Mouse (Mus musculus) midbrain, embryonic 10.5 days (tissue): ENCODE measurements around the gene Zfp639. TPM values are rescaled to one million over a fixed set of nuclear protein-coding genes. Genes with fewer than 3 reads are reported as not detected.
A peak's percentile ranks its signal among the peaks of the same experiment; 100 is the strongest.

Source experiments
- DNase-seq: peaks from one replicate; pipeline ENCODE4 v3.0.0-alpha.2; 2017; ENCODE audit warnings: low spot score
- H3K27ac ChIP-seq: fragments of 300-500 bp; sonication (generic); replicated peaks from 2 replicates; pipeline ENCODE4 v1.5.1; 2016; ENCODE audit warnings: mild to moderate bottlenecking
- H3K27me3 ChIP-seq: fragments of 300-500 bp; sonication (generic); 2 replicates; pipeline ENCODE4 v1.6.1; 2016; ENCODE audit warnings: low read depth, mild to moderate bottlenecking; ENCODE audit not compliant: poor library complexity, severe bottlenecking
- H3K36me3 ChIP-seq: fragments of 300-500 bp; sonication (generic); 2 replicates; pipeline ENCODE4 v1.6.1; 2016; ENCODE audit warnings: mild to moderate bottlenecking, moderate library complexity
- H3K4me1 ChIP-seq: fragments of 300-500 bp; sonication (generic); 2 replicates; pipeline ENCODE4 v1.6.1; 2016
- H3K4me3 ChIP-seq: fragments of 300-500 bp; sonication (generic); 2 replicates; pipeline ENCODE4 v1.5.1; 2016; ENCODE audit warnings: mild to moderate bottlenecking, moderate library complexity
- H3K9me3 ChIP-seq: fragments of 300-500 bp; sonication (generic); replicated peaks from 2 replicates; pipeline ENCODE4 v1.6.1; 2016; ENCODE audit warnings: mild to moderate bottlenecking
- WGBS: fragments of 180-500 bp; shearing (Covaris S2); methylation state at CpG from one replicate; pipeline ENCODE4 v1.1.7; 2016; 5-methylcytosine and 5-hydroxymethylcytosine counted together
- polyA plus RNA-seq: library from polyadenylated mRNA; unstranded; fragments of >200 nt; fragmentation: Nextera tagmentation; extraction: Ambion mirVana; gene quantifications from 2 replicates; pipeline ENCODE4 v1.2.1, GENCODE M21; 2016

The Zfp639 gene
- polyA plus RNA-seq, 1 experiment from 2014 or later: 40.3 TPM

DNA sequence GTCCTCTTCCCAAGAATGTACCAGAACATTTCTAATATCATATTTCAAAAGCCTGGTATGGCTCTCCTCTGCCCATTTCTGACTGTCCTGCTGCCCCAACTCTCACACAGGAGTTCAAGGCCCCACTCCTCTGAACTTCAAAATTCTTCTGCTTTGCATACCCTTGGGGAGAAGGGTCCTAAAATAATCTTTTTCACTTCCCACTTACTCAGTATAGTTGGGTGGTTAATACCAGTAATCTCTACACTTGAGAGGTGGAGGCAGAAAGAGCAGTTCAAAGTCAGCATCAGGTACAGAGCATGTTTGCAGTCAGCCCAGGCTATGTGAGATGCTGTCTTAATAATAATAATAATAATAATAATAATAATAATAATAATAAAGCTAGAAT lies 19.1 kb upstream of the Zfp639 start:
- Histone ChIP-seq H3K27ac (no peak overlapping the region), H3K4me1 (peaks cover 15% of the 10 kb centered on the region), H3K36me3 (no peaks in the 10 kb centered on the region), H3K4me3 (no peak overlapping the region), H3K27me3 (no peaks in the 10 kb centered on the region), H3K9me3 (no peaks in the 10 kb centered on the region)
- DNase-seq: no peak

GRCm38 (mm10) chr3:32492097-32493090 lies 17.7 kb upstream of the Zfp639 start, which contains the start of gene Kcnmb3:
Gene Kcnmb3, minus strand, starts transcription at chr3:32492231.
- Histone ChIP-seq H3K36me3 (no peaks in the 10 kb centered on the region), H3K4me1 (peaks cover 25% of the 10 kb centered on the region), H3K4me3 (no peak within 1 kb of the TSS), H3K9me3 (no peaks in the 10 kb centered on the region), H3K27ac (no peak within 1 kb of the TSS), H3K27me3 (no peaks in the 10 kb centered on the region)
- no peak for DNase-seq
- 78% methylated on average over 11 of the region's 11 CpGs for WGBS

- H3K4me3 ChIP-seq: no peak overlapping the region
- no peaks in the 10 kb centered on the region for H3K36me3 ChIP-seq
- DNase-seq: no peak
- peaks cover 25% of the 10 kb centered on the region for H3K4me1 ChIP-seq
- H3K9me3 ChIP-seq: no peaks in the 10 kb centered on the region
- no peak overlapping the region for H3K27ac ChIP-seq
- H3K27me3 ChIP-seq: no peaks in the 10 kb centered on the region
- WGBS: 84% methylated on average over 8 of the region's 8 CpGs
Observed at GRCm38 (mm10) chr3:32494387-32495087, 15.5 kb upstream of the Zfp639 start.

GRCm38 (mm10) chr3:32495088-32495770 lies 14.8 kb upstream of the Zfp639 start:
- Histone ChIP-seq H3K27me3 (no peaks in the 10 kb centered on the region), H3K4me1 (peaks cover 25% of the 10 kb centered on the region), H3K4me3 (no peak overlapping the region), H3K9me3 (no peaks in the 10 kb centered on the region), H3K36me3 (no peaks in the 10 kb centered on the region), H3K27ac (peak overlapping the region; percentile 76)
- no peak for DNase-seq
- 54% methylated on average over 8 of the region's 8 CpGs for WGBS

DNA sequence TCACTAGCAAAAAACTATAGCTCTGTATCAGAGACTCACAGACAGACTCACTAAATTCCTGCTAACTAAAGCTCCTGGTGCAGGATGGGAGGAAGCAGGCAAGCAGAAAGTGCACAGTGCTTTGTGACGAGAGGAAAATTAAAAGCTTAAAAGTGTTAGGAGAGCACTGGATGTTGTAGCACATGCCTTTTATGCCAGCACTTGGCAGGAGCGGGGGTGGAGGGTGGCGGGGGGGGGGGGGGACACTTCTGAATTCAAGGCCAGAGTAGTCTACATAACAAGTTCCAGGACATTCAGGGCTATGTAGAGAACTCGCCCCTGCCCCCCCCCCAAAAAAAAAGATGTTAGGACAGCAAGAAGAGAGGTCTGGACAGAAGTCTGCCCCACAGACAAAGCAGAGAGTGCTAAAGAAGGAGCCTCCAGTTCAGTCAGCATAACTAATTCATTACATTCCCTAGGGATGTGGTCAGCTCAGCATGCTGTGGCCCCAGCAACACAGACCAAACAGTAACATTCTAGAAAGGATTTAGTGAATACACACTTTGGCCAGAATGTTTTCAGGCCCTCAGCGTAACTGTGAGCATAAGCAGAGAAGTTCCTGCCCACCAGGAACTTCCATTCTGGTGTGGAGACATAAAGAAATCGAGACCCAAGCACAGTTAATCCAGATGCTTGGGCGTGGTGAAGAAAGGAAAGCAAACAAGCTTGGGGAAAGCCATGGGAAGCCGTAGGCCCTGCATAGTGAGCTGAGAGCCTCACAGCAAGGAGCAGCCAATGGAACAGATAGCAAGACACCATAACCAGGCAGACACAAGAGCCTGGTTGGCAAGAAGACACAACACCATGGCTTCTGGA lies 14.0 kb upstream of the Zfp639 start:
- Histone ChIP-seq H3K4me3 (no peak overlapping the region), H3K9me3 (no peaks in the 10 kb centered on the region), H3K27me3 (no peaks in the 10 kb centered on the region), H3K36me3 (no peaks in the 10 kb centered on the region), H3K27ac (peak overlapping the region; percentile 76), H3K4me1 (peaks cover 25% of the 10 kb centered on the region)
- 44% methylated on average over 8 of the region's 8 CpGs for WGBS
- DNase-seq: peak; percentile 38

DNA sequence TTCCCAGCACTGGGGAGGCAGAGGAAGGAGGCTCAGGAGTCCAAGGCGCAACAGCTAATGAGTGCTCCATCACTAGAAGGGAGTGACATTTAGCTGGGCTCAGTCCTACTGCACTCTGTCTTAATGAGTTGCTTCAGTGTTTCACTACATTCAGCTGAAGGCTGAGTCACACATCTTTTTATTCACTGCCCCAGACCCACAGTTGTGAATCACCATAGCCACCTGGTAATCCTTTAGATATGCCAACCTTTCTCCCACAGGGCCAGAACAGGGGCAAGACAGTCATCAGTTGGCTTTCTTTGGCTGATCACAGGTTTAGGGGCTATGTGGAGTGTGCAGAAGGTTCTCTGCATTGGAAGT lies 13.4 kb upstream of the Zfp639 start:
- WGBS: 82% methylated on average over 1 of the region's 1 CpGs
- H3K27me3 ChIP-seq: no peaks in the 10 kb centered on the region
- no peaks in the 10 kb centered on the region for H3K36me3 ChIP-seq
- H3K9me3 ChIP-seq: no peaks in the 10 kb centered on the region
- DNase-seq: no peak
- peaks cover 25% of the 10 kb centered on the region for H3K4me1 ChIP-seq
- H3K4me3 ChIP-seq: no peak overlapping the region
- peak overlapping the region; percentile 76 for H3K27ac ChIP-seq

DNA sequence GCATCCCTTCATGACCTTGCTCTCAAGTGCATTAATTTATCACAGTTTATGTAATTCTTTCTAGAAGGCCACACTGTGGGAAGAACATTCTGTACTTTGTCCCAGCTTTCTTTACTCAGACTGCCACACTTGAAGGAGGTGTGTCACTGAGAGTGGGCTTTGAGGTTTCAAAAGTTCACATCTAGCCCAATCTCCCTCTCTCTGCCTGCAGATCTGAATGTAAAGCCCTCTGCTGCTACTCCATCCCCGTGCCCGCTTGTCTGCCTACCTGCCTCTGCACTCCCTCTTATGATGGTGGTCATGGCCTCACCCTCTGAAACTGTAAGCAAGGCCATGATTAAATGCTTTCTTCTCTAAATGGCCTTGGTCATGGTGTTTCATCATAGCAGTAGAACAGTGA lies 9.7 kb upstream of the Zfp639 start:
- WGBS: 84% methylated on average over 2 of the region's 2 CpGs
- H3K4me3 ChIP-seq: no peak overlapping the region
- peaks cover 16% of the 10 kb centered on the region for H3K4me1 ChIP-seq
- no peaks in the 10 kb centered on the region for H3K36me3 ChIP-seq
- H3K27me3 ChIP-seq: no peaks in the 10 kb centered on the region
- DNase-seq: no peak
- no peaks in the 10 kb centered on the region for H3K9me3 ChIP-seq
- no peak overlapping the region for H3K27ac ChIP-seq

DNA sequence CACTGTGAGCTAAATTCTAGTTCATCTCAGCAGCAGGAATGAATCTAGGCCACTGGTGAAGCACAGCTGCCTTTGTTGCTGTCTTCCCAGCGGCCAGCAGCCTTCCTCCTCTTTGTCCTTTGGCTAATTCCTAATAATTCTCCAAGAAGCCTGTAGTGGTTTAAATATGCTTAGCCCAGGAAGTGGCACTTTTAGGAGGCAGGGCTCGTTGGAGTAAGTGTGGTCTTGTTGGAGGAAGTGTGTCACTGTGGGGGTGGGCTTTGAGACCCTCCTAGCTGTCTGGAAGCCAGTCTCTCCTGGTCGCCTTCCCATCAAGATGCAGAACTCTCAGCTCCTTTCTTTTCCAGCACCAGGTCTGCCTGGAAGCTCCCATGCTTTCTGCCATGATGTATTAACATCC lies 4.2 kb upstream of the Zfp639 start:
- 70% methylated on average over 3 of the region's 3 CpGs for WGBS
- H3K36me3 ChIP-seq: no peaks in the 10 kb centered on the region
- no peak for DNase-seq
- no peaks in the 10 kb centered on the region for H3K27me3 ChIP-seq
- H3K4me1 ChIP-seq: peaks cover 29% of the 10 kb centered on the region
- H3K4me3 ChIP-seq: no peak overlapping the region
- no peak overlapping the region for H3K27ac ChIP-seq
- no peaks in the 10 kb centered on the region for H3K9me3 ChIP-seq

DNA sequence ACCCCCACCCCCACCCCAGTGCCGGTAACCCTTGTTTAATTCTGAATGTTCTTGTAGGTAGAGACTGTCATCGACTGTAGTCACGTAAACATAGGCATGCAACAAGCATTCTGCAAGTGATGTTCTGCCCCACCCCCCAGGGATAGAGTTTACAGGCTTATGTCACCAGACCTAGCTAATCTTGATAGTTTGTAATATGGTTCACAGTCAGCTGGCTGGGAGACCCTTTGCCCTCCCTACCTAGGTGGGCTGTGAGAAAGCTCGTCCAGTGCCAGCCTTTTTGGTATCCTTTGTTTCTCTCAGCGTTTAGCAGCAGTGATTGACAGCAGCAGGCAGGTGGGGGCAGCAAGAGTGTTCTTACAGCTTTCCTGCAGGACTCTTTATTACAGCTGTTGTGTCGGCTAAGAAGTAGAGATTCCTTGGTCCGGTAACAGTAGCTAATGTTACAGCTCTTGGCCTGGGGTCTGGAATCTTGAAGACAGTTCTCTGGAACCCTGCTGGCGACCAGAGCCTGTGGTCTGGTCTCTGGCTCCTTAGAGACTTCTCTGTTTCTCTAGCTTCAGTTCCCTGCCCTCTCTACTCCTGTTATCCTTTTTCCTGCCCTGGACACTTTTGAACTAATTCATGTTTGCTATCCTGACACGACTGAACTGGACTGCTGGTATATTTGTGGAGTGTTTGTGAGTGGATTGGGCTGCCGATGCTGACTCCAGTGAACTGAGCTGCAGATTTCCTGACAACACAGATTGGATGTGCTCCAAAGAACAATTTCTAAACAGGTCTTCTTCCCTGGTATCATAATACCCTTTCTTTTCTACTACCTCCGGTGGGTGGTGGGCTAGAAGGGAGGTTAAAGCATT lies 3.5 kb upstream of the Zfp639 start:
- no peak for DNase-seq
- Histone ChIP-seq H3K4me1 (peaks cover 35% of the 10 kb centered on the region), H3K9me3 (no peaks in the 10 kb centered on the region), H3K27ac (0 out of 2 replicates have a peak overlapping the region, but pooled peaks have one; percentile 17), H3K36me3 (no peaks in the 10 kb centered on the region), H3K27me3 (no peaks in the 10 kb centered on the region), H3K4me3 (no peak overlapping the region)
- WGBS: 65% methylated on average over 11 of the region's 11 CpGs

- 0 out of 2 replicates have a peak, but pooled peaks cover 6% of the 10 kb centered on the region for H3K36me3 ChIP-seq
- H3K4me1 ChIP-seq: peaks cover 48% of the 10 kb centered on the region
- 0 out of 2 replicates have a peak overlapping the region, but pooled peaks have one; percentile 17 for H3K27ac ChIP-seq
- H3K27me3 ChIP-seq: no peaks in the 10 kb centered on the region
- peak overlapping the region; percentile 42 for H3K4me3 ChIP-seq
- WGBS: 2% methylated on average over 17 of the region's 17 CpGs
- DNase-seq: peak; percentile 78
- H3K9me3 ChIP-seq: no peaks in the 10 kb centered on the region
Observed at GRCm38 (mm10) chr3:32508666-32509324, 1.3 kb upstream of the Zfp639 start.
